In the genomic region with DNA sequence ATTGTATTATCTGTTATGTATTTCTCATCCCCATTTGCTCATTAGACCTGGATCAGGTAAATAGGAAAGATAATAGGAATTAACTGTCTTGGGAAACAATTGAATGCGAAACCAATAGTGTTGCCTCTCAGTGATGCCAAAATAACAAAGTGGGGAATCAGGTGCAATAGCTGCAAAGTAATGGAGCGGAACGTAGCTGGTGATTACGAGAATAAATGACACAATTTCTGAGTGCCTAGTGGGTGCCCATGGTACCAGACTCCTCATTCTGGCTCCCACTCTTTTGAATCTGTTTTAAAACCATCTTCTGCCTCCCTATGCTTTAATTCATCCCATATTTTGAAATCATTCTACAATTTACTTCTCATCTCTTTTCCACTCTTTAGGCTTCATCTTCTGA, we compare ENCODE assay signal across 16 mouse cellular contexts.
"Had no signal": no experiment of that assay in that cellular context is flagged by ENCODE, and none has a peak within 500 bp of the region (broad histone marks: within the 10 kb centered on the region; RNA-seq: fewer than 3 reads in every experiment).

No protein-coding gene starts in this region.

- H3K27me3 ChIP-seq: kidney, embryonic 15.5 days; limb, embryonic 12.5 days; limb, embryonic 15.5 days; megakaryocyte, embryonic 14.5 days had no signal

- H3K9me3 ChIP-seq: kidney, embryonic 15.5 days; limb, embryonic 12.5 days; limb, embryonic 15.5 days; megakaryocyte, embryonic 14.5 days had no signal

- DNase-seq: kidney, adult 8-10 months; kidney, postnatal 10 days; kidney, postnatal 36 days; liver, postnatal 0 days; lung, postnatal 36 days; thymus, adult 18-20 months; thymus, postnatal 36 days had no signal

- H3K36me3 ChIP-seq: kidney, embryonic 15.5 days; limb, embryonic 12.5 days; limb, embryonic 15.5 days had no signal

- H3K27ac ChIP-seq: kidney, embryonic 15.5 days; limb, embryonic 12.5 days; limb, embryonic 15.5 days; liver, embryonic 14.5 days had no signal

- H3K4me2 ChIP-seq: kidney, embryonic 15.5 days; limb, embryonic 12.5 days; limb, embryonic 15.5 days; liver, embryonic 11.5 days; lung, embryonic 14.5 days; midbrain, embryonic 11.5 days had no signal

- H3K9ac ChIP-seq: kidney, embryonic 15.5 days; limb, embryonic 12.5 days; limb, embryonic 15.5 days; liver, embryonic 14.5 days; liver, postnatal 0 days; lung, embryonic 14.5 days had no signal

- H3K4me1 ChIP-seq: kidney, embryonic 15.5 days; limb, embryonic 12.5 days; limb, embryonic 15.5 days; megakaryocyte, embryonic 14.5 days had no signal

- ATAC-seq: liver, postnatal 0 days; lung, postnatal 0 days had no signal

- H3K4me3 ChIP-seq: kidney, embryonic 15.5 days; limb, embryonic 12.5 days; limb, embryonic 15.5 days; megakaryocyte, embryonic 14.5 days had no signal
